Mouse (Mus musculus) heart, embryonic 11.5 days (tissue): Measurements from ENCODE around the gene Gm20388. TPM values are rescaled to one million over a fixed set of nuclear protein-coding genes. Genes with fewer than 3 reads are reported as not detected.

Source experiments
- ATAC-seq: fragments of 200-750 bp; cut with Nextera tagmentation; replicated peaks from 2 replicates; pipeline ENCODE4 v1.8.0; 2017; ENCODE audit warnings: moderate library complexity; ENCODE audit not compliant: insufficient number of reproducible peaks, low FRiP score, low TSS enrichment
- H3K27ac ChIP-seq: fragments of 300-500 bp; sonication (generic); 2 replicates; pipeline ENCODE4 v1.5.1; 2014; ENCODE audit warnings: mild to moderate bottlenecking, low read depth, low read length
- H3K27me3 ChIP-seq: fragments of 300-500 bp; sonication (generic); 2 replicates; pipeline ENCODE4 v1.6.1; 2014; ENCODE audit warnings: mild to moderate bottlenecking, low read length, mixed read lengths; ENCODE audit not compliant: control insufficient read depth, insufficient read depth
- H3K36me3 ChIP-seq: fragments of 300-500 bp; sonication (generic); 2 replicates; pipeline ENCODE4 v1.6.1; 2014; ENCODE audit warnings: mild to moderate bottlenecking, low read length, moderate library complexity, mixed read lengths; ENCODE audit not compliant: control insufficient read depth, insufficient read depth
- H3K4me1 ChIP-seq: fragments of 300-500 bp; sonication (generic); 2 replicates; pipeline ENCODE4 v1.6.1; 2014; ENCODE audit warnings: low read length; ENCODE audit not compliant: control insufficient read depth, insufficient read depth
- H3K4me2 ChIP-seq: fragments of 300-500 bp; sonication (generic); 2 replicates; pipeline ENCODE4 v1.6.1; 2014; ENCODE audit warnings: mild to moderate bottlenecking, moderate library complexity
- H3K4me3 ChIP-seq: fragments of 300-500 bp; sonication (generic); 2 replicates; pipeline ENCODE4 v1.5.1; 2014; ENCODE audit warnings: low read depth, low read length
- H3K9ac ChIP-seq: fragments of 300-500 bp; sonication (generic); 2 replicates; pipeline ENCODE4 v1.6.1; 2014; ENCODE audit warnings: mild to moderate bottlenecking, low read depth, low read length, moderate library complexity
- H3K9me3 ChIP-seq: fragments of 300-500 bp; sonication (generic); replicated peaks from 2 replicates; pipeline ENCODE4 v1.6.1; 2016; ENCODE audit warnings: low read length; ENCODE audit not compliant: control insufficient read depth
- WGBS: fragments of 180-500 bp; shearing (Covaris S2); extraction: QIAGEN DNeasy Blood & Tissue Kit; methylation state at CpG from one replicate; pipeline ENCODE4 v1.1.7; 2014; ENCODE audit not compliant: insufficient replicate concordance; 5-methylcytosine and 5-hydroxymethylcytosine counted together
- polyA plus RNA-seq: library from polyadenylated mRNA; unstranded; fragments of >200 nt; fragmentation: Nextera tagmentation; extraction: Ambion mirVana; gene quantifications from 2 replicates; pipeline ENCODE4 v1.2.1, GENCODE M21; 2014

Gm20388 gene
- polyA plus RNA-seq, 1 experiment from 2014 or later, result 6.4 TPM

DNA sequence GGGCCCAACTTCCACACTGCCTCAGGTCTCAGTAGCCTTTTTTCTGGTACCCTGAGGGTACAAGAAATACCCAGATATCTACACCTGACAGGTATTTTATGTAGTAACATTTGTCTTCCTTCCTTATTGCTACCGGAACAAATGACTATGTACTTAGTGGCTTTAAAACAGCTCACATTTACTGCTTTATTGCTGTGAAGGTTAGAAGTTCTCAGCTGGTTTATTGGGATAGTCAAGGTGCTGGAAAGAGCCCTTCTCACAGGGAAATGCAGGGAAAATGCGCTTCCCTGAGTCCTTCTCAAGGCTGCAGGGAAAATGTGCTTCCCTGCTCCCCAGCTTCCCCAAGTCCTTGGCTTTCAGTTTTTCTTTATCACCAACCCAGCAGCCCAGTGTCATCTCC is 228.3 kb downstream of the Gm20388 start:
- Histone ChIP-seq H3K4me2 (no peak overlapping the region), H3K4me1 (peaks cover 30% of the 10 kb centered on the region)
- 81% methylated on average over 2 of the region's 2 CpGs for WGBS

DNA sequence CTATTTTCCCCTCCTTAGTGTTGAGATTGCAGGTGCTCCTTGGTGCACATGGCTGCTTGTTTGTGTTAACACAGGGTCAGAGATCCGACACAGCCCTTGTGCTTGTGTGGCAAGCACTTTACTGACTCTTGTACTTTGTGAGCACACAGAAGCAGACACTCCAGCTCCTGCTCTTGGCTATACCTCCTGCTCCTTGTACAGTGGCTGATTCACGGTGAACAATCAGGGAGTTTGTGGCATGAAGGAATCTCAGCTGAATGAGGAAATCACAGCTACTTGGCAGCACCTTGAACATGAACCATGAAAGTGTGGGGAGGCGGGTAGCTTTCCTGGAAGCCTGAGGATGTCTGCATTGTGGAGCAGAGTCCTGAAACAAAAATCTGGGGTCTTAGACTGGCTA is 230.1 kb downstream of the Gm20388 start:
- Histone ChIP-seq H3K9me3 (no peaks in the 10 kb centered on the region), H3K4me2 (no peak overlapping the region), H3K9ac (no peak overlapping the region; the same call in 1 of the 2 replicates), H3K36me3 (0 out of 2 replicates have a peak, but pooled peaks cover 3% of the 10 kb centered on the region), H3K4me1 (peaks cover 42% of the 10 kb centered on the region), H3K4me3 (no peak overlapping the region), H3K27ac (peak overlapping the region; percentile 29), H3K27me3 (no peaks in the 10 kb centered on the region; the same call in 1 of the 2 replicates)
- 48% methylated on average over 3 of the region's 3 CpGs for WGBS
- ATAC-seq, result no peak

More for the DNA sequence above, 228.3 kb downstream of the Gm20388 start:
- ATAC-seq, result no peak
- Histone ChIP-seq H3K36me3 (no peaks in the 10 kb centered on the region), H3K4me3 (no peak overlapping the region), H3K27ac (no peak overlapping the region), H3K27me3 (no peaks in the 10 kb centered on the region; the same call in 1 of the 2 replicates), H3K9me3 (no peaks in the 10 kb centered on the region), H3K9ac (no peak overlapping the region)

DNA sequence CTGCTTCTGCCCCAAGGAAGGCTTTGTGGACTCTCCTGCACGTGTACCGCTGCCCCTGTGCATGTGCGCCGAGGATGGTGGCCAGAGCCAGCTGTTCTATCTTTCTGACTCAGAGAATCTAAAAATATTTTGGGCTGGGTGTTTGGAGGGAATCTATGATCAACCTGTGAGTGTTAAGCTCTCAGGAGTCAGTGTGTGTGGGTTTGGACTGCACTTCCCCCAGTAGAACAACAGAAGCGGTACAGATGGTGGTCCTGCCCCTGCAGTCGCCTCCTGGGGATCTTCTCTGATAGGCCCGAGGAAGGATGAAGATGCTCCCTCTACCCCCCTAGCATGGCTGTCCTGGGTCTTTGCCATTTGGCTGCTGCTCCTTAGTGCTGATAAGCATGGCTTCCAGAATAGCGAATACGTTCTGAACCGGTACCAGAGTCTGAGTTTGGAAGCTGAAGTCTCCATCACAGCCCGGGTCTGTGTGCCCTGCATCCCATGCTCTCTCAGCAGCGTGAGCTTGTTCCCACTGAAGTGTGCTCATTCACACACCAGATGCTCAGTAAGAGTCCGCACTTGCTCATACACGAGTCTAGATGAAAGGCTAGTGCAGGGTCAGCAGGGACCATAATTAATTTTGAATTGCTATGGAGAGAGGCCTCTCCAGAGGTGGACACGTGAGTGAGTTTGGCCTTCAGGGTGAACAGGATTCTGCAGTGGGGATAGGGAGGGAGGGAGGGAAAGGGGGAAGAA is 233.4 kb downstream of the Gm20388 start:
- peaks cover 37% of the 10 kb centered on the region for H3K4me1 ChIP-seq
- 50% methylated on average over 15 of the region's 15 CpGs for WGBS
- H3K9me3 ChIP-seq, result no peaks in the 10 kb centered on the region
- H3K27ac ChIP-seq, result no peak overlapping the region
- H3K36me3 ChIP-seq, result 0 out of 2 replicates have a peak, but pooled peaks cover 3% of the 10 kb centered on the region
- H3K27me3 ChIP-seq, result no peaks in the 10 kb centered on the region
- no peak overlapping the region for H3K9ac ChIP-seq
- no peak overlapping the region for H3K4me3 ChIP-seq
- H3K4me2 ChIP-seq, result no peak overlapping the region
- no peak for ATAC-seq

DNA sequence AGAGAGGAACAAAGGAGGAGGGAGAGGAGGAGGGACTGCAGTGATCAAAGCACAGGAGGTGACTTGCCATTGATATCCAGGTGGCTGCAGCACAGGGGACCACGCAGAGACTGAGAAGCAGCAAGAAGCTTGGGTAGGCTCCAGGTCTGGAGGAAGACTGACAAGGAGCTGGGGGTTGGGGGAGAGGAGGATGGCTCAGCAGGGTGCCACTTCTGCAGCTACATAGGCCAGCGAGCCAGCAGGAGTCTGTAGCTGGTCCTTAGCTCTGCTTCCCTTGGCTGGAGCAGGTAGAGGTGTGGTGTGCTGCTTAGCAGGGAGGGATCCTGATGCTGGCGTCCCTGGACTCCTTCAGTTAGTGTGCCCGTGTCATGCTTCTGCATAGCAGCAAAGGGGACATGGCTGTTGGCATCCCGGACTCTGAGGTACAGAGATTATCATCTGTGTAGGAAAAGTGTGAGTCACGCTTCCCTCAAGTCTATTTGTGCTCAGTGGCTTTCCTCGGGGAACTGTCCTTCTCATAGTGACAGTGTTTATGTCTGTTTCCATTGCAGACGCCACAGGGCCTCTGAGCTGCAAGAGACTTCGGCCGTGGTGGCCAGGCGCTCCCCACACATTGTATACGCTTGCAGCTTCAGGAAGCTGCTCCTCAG is 234.1 kb downstream of the Gm20388 start:
- H3K4me1 ChIP-seq, result peaks cover 31% of the 10 kb centered on the region
- no peak overlapping the region for H3K4me2 ChIP-seq
- no peaks in the 10 kb centered on the region for H3K27me3 ChIP-seq
- 0 out of 2 replicates have a peak, but pooled peaks cover 3% of the 10 kb centered on the region for H3K36me3 ChIP-seq
- H3K4me3 ChIP-seq, result no peak overlapping the region
- no peaks in the 10 kb centered on the region for H3K9me3 ChIP-seq
- no peak overlapping the region for H3K27ac ChIP-seq
- ATAC-seq, result no peak
- 36% methylated on average over 12 of the region's 12 CpGs for WGBS
- H3K9ac ChIP-seq, result no peak overlapping the region

DNA sequence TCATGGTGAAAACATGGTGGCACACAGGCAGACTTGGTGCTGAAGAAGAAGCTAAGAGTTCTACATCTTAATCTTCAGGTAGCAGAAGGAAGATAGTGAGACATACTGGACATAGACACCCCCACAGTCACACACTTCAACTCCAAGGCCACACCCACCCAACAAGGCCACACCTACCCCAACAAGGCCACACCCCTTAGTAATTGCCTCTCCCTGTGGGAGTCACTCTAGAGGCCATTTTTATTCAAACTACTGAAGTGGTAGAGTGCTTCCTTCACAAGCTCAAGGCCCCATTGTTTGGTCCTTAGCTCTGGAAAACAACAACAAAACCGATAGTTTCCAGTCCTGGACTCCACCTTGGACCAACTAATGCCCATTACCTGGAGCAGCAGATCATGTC is 235.4 kb downstream of the Gm20388 start:
- 79% methylated on average over 1 of the region's 1 CpGs for WGBS
- no peaks in the 10 kb centered on the region for H3K9me3 ChIP-seq
- H3K4me3 ChIP-seq, result no peak overlapping the region
- H3K4me2 ChIP-seq, result no peak overlapping the region
- 0 out of 2 replicates have a peak, but pooled peaks cover 3% of the 10 kb centered on the region for H3K36me3 ChIP-seq
- H3K4me1 ChIP-seq, result peaks cover 20% of the 10 kb centered on the region
- H3K27ac ChIP-seq, result no peak overlapping the region
- H3K27me3 ChIP-seq, result no peaks in the 10 kb centered on the region; the same call in 1 of the 2 replicates
- no peak for ATAC-seq
- H3K9ac ChIP-seq, result no peak overlapping the region

DNA sequence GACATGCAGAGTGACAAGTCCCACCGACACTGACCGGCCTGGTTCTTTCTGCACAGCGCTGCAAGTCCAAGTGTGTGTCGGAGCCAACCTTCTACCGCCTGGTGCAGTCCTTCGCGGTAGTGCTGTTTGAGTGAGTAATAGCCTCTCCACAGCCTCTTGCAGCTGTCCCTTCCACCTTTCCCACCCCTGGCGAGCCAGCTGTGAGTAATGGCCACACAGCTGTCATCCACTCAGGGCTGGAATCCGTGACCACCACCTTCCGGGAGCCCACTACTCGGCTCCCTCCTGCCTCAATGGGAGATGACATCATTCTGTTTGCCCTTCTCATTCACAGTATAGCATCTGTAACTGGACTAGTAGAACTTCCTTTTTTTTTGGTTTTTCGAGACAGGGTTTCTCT is 239.4 kb downstream of the Gm20388 start:
- no peak for ATAC-seq
- no peaks in the 10 kb centered on the region; the same call in 1 of the 2 replicates for H3K27me3 ChIP-seq
- H3K36me3 ChIP-seq, result 0 out of 2 replicates have a peak, but pooled peaks cover 3% of the 10 kb centered on the region
- H3K27ac ChIP-seq, result no peak overlapping the region
- H3K9ac ChIP-seq, result no peak overlapping the region
- H3K9me3 ChIP-seq, result no peaks in the 10 kb centered on the region
- H3K4me3 ChIP-seq, result no peak overlapping the region
- 0 out of 2 replicates have a peak, but pooled peaks cover 4% of the 10 kb centered on the region for H3K4me1 ChIP-seq
- H3K4me2 ChIP-seq, result no peak overlapping the region
- WGBS, result 67% methylated on average over 12 of the region's 12 CpGs

DNA sequence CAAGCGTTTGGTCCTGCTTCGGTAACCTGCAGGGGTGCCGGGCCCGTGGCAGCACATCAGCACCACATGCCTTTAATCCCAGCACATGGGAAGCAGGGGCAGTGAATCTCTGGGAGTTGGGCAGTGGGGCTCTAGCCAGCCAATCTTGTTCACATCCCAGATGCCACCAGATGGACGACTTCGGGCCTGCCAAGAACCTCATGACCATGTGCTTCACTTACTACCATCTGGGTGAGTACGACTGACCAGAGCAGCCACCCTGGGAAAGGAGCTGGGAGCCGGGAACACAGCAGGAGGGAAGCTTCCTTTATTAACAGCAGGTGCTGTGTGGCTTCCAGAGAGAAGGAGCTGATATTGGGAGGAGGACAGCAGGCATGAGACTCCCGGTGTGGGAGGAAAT is 240.5 kb downstream of the Gm20388 start:
- Histone ChIP-seq H3K27ac (no peak overlapping the region), H3K9me3 (no peaks in the 10 kb centered on the region), H3K4me2 (no peak overlapping the region), H3K27me3 (no peaks in the 10 kb centered on the region; the same call in 1 of the 2 replicates), H3K4me3 (no peak overlapping the region), H3K9ac (no peak overlapping the region), H3K4me1 (no peaks in the 10 kb centered on the region), H3K36me3 (0 out of 2 replicates have a peak, but pooled peaks cover 3% of the 10 kb centered on the region)
- ATAC-seq, result no peak
- 70% methylated on average over 9 of the region's 9 CpGs for WGBS

DNA sequence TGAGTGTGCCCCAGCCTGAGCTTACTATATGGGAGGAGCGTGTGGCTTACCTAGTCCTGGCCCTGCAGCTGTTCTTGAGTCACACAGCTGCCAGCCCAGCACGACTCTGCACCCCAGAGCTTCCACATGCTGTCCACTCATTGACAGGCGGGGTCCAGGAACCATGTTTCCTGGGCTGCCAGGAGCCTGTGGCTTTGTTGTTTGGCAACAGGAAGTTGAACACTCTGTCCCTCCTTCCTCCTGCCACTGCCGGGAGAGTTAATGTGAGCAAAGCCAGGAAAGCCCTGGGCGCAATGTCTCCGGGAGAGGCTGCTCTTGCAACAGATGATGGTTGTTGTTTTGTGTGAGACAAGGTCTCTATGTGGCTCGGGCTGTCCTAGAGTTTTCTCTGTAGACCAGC is 242.0 kb downstream of the Gm20388 start:
- ATAC-seq, result no peak
- H3K36me3 ChIP-seq, result 0 out of 2 replicates have a peak, but pooled peaks cover 3% of the 10 kb centered on the region
- H3K9ac ChIP-seq, result no peak overlapping the region
- no peaks in the 10 kb centered on the region for H3K9me3 ChIP-seq
- 55% methylated on average over 7 of the region's 7 CpGs for WGBS
- H3K27ac ChIP-seq, result no peak overlapping the region
- H3K4me1 ChIP-seq, result no peaks in the 10 kb centered on the region
- H3K4me3 ChIP-seq, result no peak overlapping the region
- no peaks in the 10 kb centered on the region; the same call in 1 of the 2 replicates for H3K27me3 ChIP-seq
- H3K4me2 ChIP-seq, result no peak overlapping the region
